Mouse (Mus musculus): ENCODE results near the gene Chchd6.

DNA sequence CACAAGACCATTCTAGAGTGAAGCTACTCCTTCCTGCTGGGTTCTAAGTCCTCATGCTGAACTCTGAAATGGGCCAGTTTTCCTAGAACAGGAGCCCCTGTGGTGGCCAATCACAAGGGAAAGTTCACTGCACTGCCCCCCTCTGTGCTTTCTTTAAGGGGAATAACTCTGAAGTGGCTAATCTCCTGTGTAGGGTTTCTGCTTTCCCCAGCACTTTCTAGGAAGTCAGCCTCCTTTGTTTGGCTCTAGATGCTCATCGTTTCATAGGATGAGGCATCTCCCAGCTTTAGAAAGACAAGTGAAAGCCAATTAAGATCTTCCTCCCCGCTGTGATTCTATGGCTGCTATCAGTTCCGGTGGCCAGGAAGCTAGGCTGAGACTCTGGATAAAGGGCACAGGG, 214.7 kb downstream of the Chchd6 start:
- TF ChIP-seq USF1 (IDR thresholded peaks at IDR 0.05; ENCODE audit: low read depth) = no peak
- TF ChIP-seq CTCF (IDR thresholded peaks at IDR 0.05; ENCODE audit: control insufficient read depth, insufficient read depth, insufficient read length) = no peak
- no peak for TF ChIP-seq MAX (IDR thresholded peaks at IDR 0.05)
- TF ChIP-seq CEBPB (IDR thresholded peaks at IDR 0.05; ENCODE audit: low read depth) = no peak
- TF ChIP-seq MYOG (IDR thresholded peaks at IDR 0.05; ENCODE audit: control insufficient read depth, extremely low read depth, insufficient read length) = no peak
- no peak for TF ChIP-seq MYOD1 (IDR thresholded peaks at IDR 0.05; ENCODE audit: control insufficient read depth, insufficient read length, low read depth)
- TF ChIP-seq FOSL1 (IDR thresholded peaks at IDR 0.05; ENCODE audit: insufficient read depth, low read length, poor library complexity, severe bottlenecking) = no peak

Data from C2C12 (cell line).